Mouse (Mus musculus): ENCODE data around the gene Rexo5.

- no peak for TF ChIP-seq POLR2A (IDR thresholded peaks at IDR 0.05; ENCODE audit: extremely low read depth, insufficient read depth, low read length)
- no peak for TF ChIP-seq CTCF (IDR thresholded peaks at IDR 0.05; ENCODE audit: extremely low read depth, insufficient read depth, low read length)
These were observed 47.9 kb upstream of the Rexo5 start for GRCm38 (mm10) chr7:119745869-119746268.

Measured in cortical plate, adult 2 months (tissue).